Mouse (Mus musculus) macrophage (primary cell): ENCODE data around the gene Foxn1. TPM values are rescaled to one million over a fixed set of nuclear protein-coding genes. Genes with fewer than 3 reads are reported as not detected.

Experiments used
- H3K27ac ChIP-seq: fragments of 350-480 bp; formaldehyde crosslinking; 2 replicates; pipeline ENCODE4 v1.9.0; 2021
- H3K36me3 ChIP-seq: fragments of 350-480 bp; formaldehyde crosslinking; 2 replicates; pipeline ENCODE4 v1.9.0; 2021; ENCODE audit errors: inconsistent target
- H3K4me3 ChIP-seq: fragments of 350-480 bp; formaldehyde crosslinking; 2 replicates; pipeline ENCODE4 v1.9.0; 2021; ENCODE audit errors: inconsistent target
- H3K79me2 ChIP-seq: fragments of 350-480 bp; formaldehyde crosslinking; 2 replicates; pipeline ENCODE4 v1.9.0; 2021; ENCODE audit errors: inconsistent target
- WGBS: methylation state at CpG from one replicate; pipeline ENCODE4 v1.1.7; 2026; ENCODE audit warnings: inconsistent platforms; ENCODE audit not compliant: missing documents; 5-methylcytosine and 5-hydroxymethylcytosine counted together
- polyA plus RNA-seq: library from polyadenylated mRNA; stranded (reverse); fragments of 250-400 nt; gene quantifications from 3 replicates; pipeline ENCODE4 v1.2.4, GENCODE M21; 2018; ENCODE audit warnings: inconsistent platforms

Foxn1 gene
- polyA plus RNA-seq, 1 experiment from 2014 or later = not detected

- Histone ChIP-seq H3K79me2 (no peaks in the 10 kb centered on the region), H3K27ac (no peak overlapping the region), H3K36me3 (no peaks in the 10 kb centered on the region), H3K4me3 (no peak overlapping the region)
- WGBS = 87% methylated on average over 6 of the region's 6 CpGs
These were observed 26.0 kb upstream of the Foxn1 start for GRCm38 (mm10) chr11:78412324-78412850.

GRCm38 (mm10) chr11:78411606-78412323 is 25.4 kb upstream of the Foxn1 start:
- 55% methylated on average over 11 of the region's 11 CpGs for WGBS
- Histone ChIP-seq H3K79me2 (no peaks in the 10 kb centered on the region), H3K27ac (no peak overlapping the region), H3K4me3 (no peak overlapping the region), H3K36me3 (no peaks in the 10 kb centered on the region)

GRCm38 (mm10) chr11:78408256-78409240 is 22.2 kb upstream of the Foxn1 start:
- Histone ChIP-seq H3K4me3 (no peak overlapping the region), H3K79me2 (no peaks in the 10 kb centered on the region), H3K36me3 (no peaks in the 10 kb centered on the region), H3K27ac (no peak overlapping the region)
- 89% methylated on average over 9 of the region's 9 CpGs for WGBS

- WGBS = 94% methylated on average over 6 of the region's 6 CpGs
- Histone ChIP-seq H3K36me3 (no peaks in the 10 kb centered on the region), H3K27ac (no peak overlapping the region), H3K79me2 (no peaks in the 10 kb centered on the region), H3K4me3 (no peak overlapping the region)
These were observed 15.7 kb upstream of the Foxn1 start for GRCm38 (mm10) chr11:78402062-78402461.

GRCm38 (mm10) chr11:78401469-78401868 is 15.1 kb upstream of the Foxn1 start:
- 90% methylated on average over 3 of the region's 3 CpGs for WGBS
- no peak overlapping the region for H3K4me3 ChIP-seq

GRCm38 (mm10) chr11:78400936-78401335 is 14.6 kb upstream of the Foxn1 start:
- H3K27ac ChIP-seq = peak overlapping the region; percentile 69
- WGBS = 56% methylated on average over 3 of the region's 3 CpGs

More at GRCm38 (mm10) chr11:78401469-78401868, 15.1 kb upstream of the Foxn1 start:
- Histone ChIP-seq H3K79me2 (no peaks in the 10 kb centered on the region), H3K27ac (peak overlapping the region; percentile 69; the same call in 1 of the 2 replicates), H3K36me3 (no peaks in the 10 kb centered on the region)

GRCm38 (mm10) chr11:78399680-78400079 is 13.3 kb upstream of the Foxn1 start:
- Histone ChIP-seq H3K36me3 (no peaks in the 10 kb centered on the region), H3K79me2 (no peaks in the 10 kb centered on the region), H3K27ac (peak overlapping the region; percentile 69), H3K4me3 (no peak overlapping the region)
- 24% methylated on average over 8 of the region's 8 CpGs for WGBS

More at GRCm38 (mm10) chr11:78400936-78401335, 14.6 kb upstream of the Foxn1 start:
- Histone ChIP-seq H3K79me2 (no peaks in the 10 kb centered on the region), H3K4me3 (no peak overlapping the region), H3K36me3 (no peaks in the 10 kb centered on the region)

- Histone ChIP-seq H3K79me2 (no peaks in the 10 kb centered on the region), H3K27ac (no peak overlapping the region), H3K4me3 (no peak overlapping the region), H3K36me3 (no peaks in the 10 kb centered on the region)
- WGBS = 95% methylated on average over 6 of the region's 6 CpGs
These were observed 11.9 kb upstream of the Foxn1 start for GRCm38 (mm10) chr11:78398212-78398611.

- no peaks in the 10 kb centered on the region for H3K79me2 ChIP-seq
- WGBS = 34% methylated on average over 18 of the region's 18 CpGs
These were observed 11.0 kb upstream of the Foxn1 start for GRCm38 (mm10) chr11:78397397-78397796.

GRCm38 (mm10) chr11:78396950-78397349 is 10.6 kb upstream of the Foxn1 start:
- Histone ChIP-seq H3K36me3 (no peaks in the 10 kb centered on the region), H3K4me3 (no peak overlapping the region)
- 80% methylated on average over 11 of the region's 11 CpGs for WGBS

More at GRCm38 (mm10) chr11:78397397-78397796, 11.0 kb upstream of the Foxn1 start:
- Histone ChIP-seq H3K36me3 (no peaks in the 10 kb centered on the region), H3K27ac (no peak overlapping the region), H3K4me3 (no peak overlapping the region)

GRCm38 (mm10) chr11:78392728-78393127 is 6.4 kb upstream of the Foxn1 start:
- Histone ChIP-seq H3K36me3 (no peaks in the 10 kb centered on the region), H3K4me3 (no peak overlapping the region), H3K27ac (no peak overlapping the region), H3K79me2 (no peaks in the 10 kb centered on the region)
- 100% methylated on average over 3 of the region's 3 CpGs for WGBS

More at GRCm38 (mm10) chr11:78396950-78397349, 10.6 kb upstream of the Foxn1 start:
- no peak overlapping the region for H3K27ac ChIP-seq
- H3K79me2 ChIP-seq = no peaks in the 10 kb centered on the region

- no peak overlapping the region for H3K27ac ChIP-seq
- no peaks in the 10 kb centered on the region for H3K79me2 ChIP-seq
- no peaks in the 10 kb centered on the region for H3K36me3 ChIP-seq
- WGBS = 95% methylated on average over 10 of the region's 10 CpGs
- no peak overlapping the region for H3K4me3 ChIP-seq
These were observed 582 bp downstream of the Foxn1 start for GRCm38 (mm10) chr11:78385776-78386175.

- WGBS = 81% methylated on average over 5 of the region's 5 CpGs
- Histone ChIP-seq H3K4me3 (no peak overlapping the region), H3K27ac (no peak overlapping the region), H3K36me3 (no peaks in the 10 kb centered on the region), H3K79me2 (no peaks in the 10 kb centered on the region)
These were observed 3.7 kb downstream of the Foxn1 start for GRCm38 (mm10) chr11:78382701-78383100.

- Histone ChIP-seq H3K79me2 (no peaks in the 10 kb centered on the region), H3K4me3 (no peak overlapping the region), H3K36me3 (no peaks in the 10 kb centered on the region), H3K27ac (no peak overlapping the region)
- WGBS = 94% methylated on average over 7 of the region's 7 CpGs
These were observed 4.1 kb downstream of the Foxn1 start for GRCm38 (mm10) chr11:78382286-78382685.
